Mouse (Mus musculus) small intestine, adult 2 months (tissue): ENCODE measurements at regions not wholly inside any gene's neighbourhood (a gene's known extent, or its start where the extent isn't known, plus 50 kb on each side); places are given as distances from the start of the nearest gene placed in this dataset.

ENCODE experiments used
- H3K27ac ChIP-seq: fragments of 200-500 bp; 2 replicates; pipeline ENCODE4 v1.5.1; 2012; ENCODE audit warnings: low read depth, low read length, control low read depth, inconsistent platforms; ENCODE audit not compliant: insufficient read depth
- H3K27me3 ChIP-seq: fragments of 200-500 bp; 2 replicates; pipeline ENCODE4 v1.6.1; 2012; ENCODE audit warnings: mild to moderate bottlenecking, moderate library complexity, low read length, inconsistent platforms; ENCODE audit not compliant: control insufficient read depth, insufficient read depth
- H3K36me3 ChIP-seq: fragments of 200-500 bp; 2 replicates; pipeline ENCODE4 v1.6.1; 2012; ENCODE audit warnings: mild to moderate bottlenecking, low read length, control low read depth, inconsistent platforms; ENCODE audit not compliant: control insufficient read depth, insufficient read depth
- H3K4me1 ChIP-seq: fragments of 200-500 bp; 2 replicates; pipeline ENCODE4 v1.6.1; 2012; ENCODE audit warnings: low read length, inconsistent platforms, mixed read lengths; ENCODE audit not compliant: control insufficient read depth, insufficient read depth, insufficient read length
- H3K4me3 ChIP-seq: fragments of 200-500 bp; 2 replicates; pipeline ENCODE4 v1.5.1; 2012; ENCODE audit warnings: low read depth, mild to moderate bottlenecking, control low read depth, inconsistent platforms, low read length, moderate library complexity
- CTCF ChIP-seq: fragments of 200-500 bp; IDR thresholded peaks from 2 replicates; pipeline ENCODE4 v1.5.1; 2012; ENCODE audit warnings: low read depth, mild to moderate bottlenecking, control low read depth, inconsistent platforms, low read length, moderate library complexity, mixed read lengths; ENCODE audit not compliant: insufficient replicate concordance, insufficient read length; ENCODE audit errors: extremely low read depth
- POLR2A ChIP-seq: fragments of 200-500 bp; IDR thresholded peaks from 2 replicates; pipeline ENCODE4 v1.6.1; 2012; ENCODE audit warnings: low read depth, mild to moderate bottlenecking, control low read depth, inconsistent platforms, low read length, moderate library complexity
- WGBS: fragments of 180-500 bp; shearing (Covaris S2); methylation state at CpG from one replicate; pipeline ENCODE4 v1.1.7; 2018; 5-methylcytosine and 5-hydroxymethylcytosine counted together

GRCm38 (mm10) chr3:103514061-103514460 lies 61.0 kb upstream of the Syt6 start:
- WGBS: 50% methylated on average over 7 of the region's 7 CpGs
- Histone ChIP-seq H3K27me3 (no peaks in the 10 kb centered on the region), H3K27ac (no peak overlapping the region), H3K36me3 (no peaks in the 10 kb centered on the region), H3K4me3 (no peak overlapping the region), H3K4me1 (no peaks in the 10 kb centered on the region)
- TF ChIP-seq POLR2A: no peak
- no peak for TF ChIP-seq CTCF

GRCm38 (mm10) chr3:103515946-103516345 lies 59.1 kb upstream of the Syt6 start:
- 69% methylated on average over 5 of the region's 5 CpGs for WGBS
- Histone ChIP-seq H3K36me3 (no peaks in the 10 kb centered on the region), H3K4me1 (no peaks in the 10 kb centered on the region), H3K27me3 (no peaks in the 10 kb centered on the region), H3K27ac (no peak overlapping the region), H3K4me3 (no peak overlapping the region)
- TF ChIP-seq POLR2A (no peak), CTCF (no peak)

GRCm38 (mm10) chr3:103517376-103518304 lies 57.4 kb upstream of the Syt6 start:
- no peak overlapping the region for H3K4me3 ChIP-seq
- no peaks in the 10 kb centered on the region for H3K27me3 ChIP-seq
- 52% methylated on average over 8 of the region's 8 CpGs for WGBS
- no peak overlapping the region for H3K27ac ChIP-seq
- H3K4me1 ChIP-seq: no peaks in the 10 kb centered on the region
- TF ChIP-seq CTCF: no peak
- TF ChIP-seq POLR2A: no peak
- no peaks in the 10 kb centered on the region for H3K36me3 ChIP-seq

- TF ChIP-seq POLR2A (no peak), CTCF (no peak)
- Histone ChIP-seq H3K4me3 (no peak overlapping the region), H3K36me3 (no peaks in the 10 kb centered on the region), H3K27me3 (no peaks in the 10 kb centered on the region), H3K27ac (no peak overlapping the region), H3K4me1 (no peaks in the 10 kb centered on the region)
- 70% methylated on average over 2 of the region's 2 CpGs for WGBS
These were observed 56.4 kb upstream of the Syt6 start for GRCm38 (mm10) chr3:103518624-103519023.
